Mouse (Mus musculus) bone marrow macrophage, adult 2 months (primary cell): ENCODE measurements around the gene Gramd4.

Experiments used
- CTCF ChIP-seq: IDR thresholded peaks from 2 replicates; pipeline ENCODE4 v1.5.1; 2012; ENCODE audit warnings: low read depth, mild to moderate bottlenecking, low read length, moderate library complexity
- POLR2A ChIP-seq: IDR thresholded peaks from 2 replicates; pipeline ENCODE4 v1.6.1; 2012; ENCODE audit warnings: mild to moderate bottlenecking, low read depth, low read length, borderline replicate concordance

DNA sequence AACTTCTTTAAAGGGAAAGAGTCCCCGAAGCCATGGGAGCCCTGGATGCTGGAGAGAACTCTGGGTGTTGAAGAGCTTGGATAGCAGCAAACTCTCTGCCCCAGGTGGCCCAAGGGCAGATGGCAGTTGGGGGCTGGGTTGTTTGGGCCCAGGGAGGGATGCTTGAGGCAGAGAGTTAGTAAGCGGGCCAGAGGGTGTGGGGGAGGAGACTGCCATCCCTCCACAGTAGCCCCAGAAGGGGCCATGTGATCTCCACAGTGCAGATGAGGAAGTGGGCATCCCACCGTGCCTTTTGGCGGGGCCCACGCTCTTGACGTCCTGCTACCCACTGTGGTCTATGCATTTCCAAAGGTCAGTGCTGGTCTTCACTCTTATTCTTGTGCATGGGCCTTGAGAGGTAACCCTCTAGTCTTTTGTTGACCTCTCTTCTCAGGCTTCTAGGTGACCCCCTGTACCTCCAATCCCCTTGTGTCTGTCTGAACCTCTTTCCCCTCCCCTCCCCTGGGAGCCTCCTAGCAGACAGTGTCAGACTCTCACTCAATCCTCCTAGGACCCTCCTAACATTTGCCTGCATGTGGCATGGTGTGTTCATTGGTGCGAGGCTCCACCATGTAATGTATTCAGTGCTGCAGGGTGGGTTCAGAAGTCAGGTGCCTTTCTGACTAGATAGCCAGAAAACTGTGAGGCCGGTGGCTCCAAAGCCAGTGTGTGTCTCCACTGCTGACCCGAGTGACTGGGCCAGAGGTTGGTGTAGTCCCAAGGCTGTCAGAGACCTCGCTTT is 11.7 kb downstream of the Gramd4 start:
- TF ChIP-seq POLR2A = no peak
- TF ChIP-seq CTCF = no peak
